Mouse (Mus musculus) thymus, postnatal 25 days (tissue): ENCODE results near the gene Tex36.

Experiments
- DNase-seq: peaks from one replicate; pipeline ENCODE4 v3.0.0; 2022

The Tex36 gene

GRCm38 (mm10) chr7:133602058-133602457 is at the start of gene Tex36:
TSS of gene Tex36 (minus strand) at chr7:133602158.
- no peak for DNase-seq

DNA sequence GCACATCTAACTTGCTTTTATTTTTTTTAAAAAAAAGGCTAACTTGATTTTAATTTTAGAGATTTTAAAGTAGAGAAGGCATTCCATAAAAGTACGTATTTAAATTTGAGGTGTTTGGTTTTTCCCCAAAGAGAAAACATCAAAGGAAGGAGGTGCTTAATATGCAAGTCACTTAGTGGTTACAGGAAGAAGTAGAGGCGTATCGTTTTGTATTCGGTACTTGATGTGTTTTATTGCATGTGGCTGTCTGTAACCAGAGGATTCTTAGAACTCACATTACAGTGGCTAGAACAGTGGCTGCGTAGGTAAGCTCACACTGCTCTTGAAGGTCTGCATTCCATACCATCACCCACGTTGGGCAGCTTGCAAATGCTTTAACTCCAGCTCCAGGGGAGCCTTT is 43.8 kb upstream of the Tex36 start:
- no peak for DNase-seq

DNA sequence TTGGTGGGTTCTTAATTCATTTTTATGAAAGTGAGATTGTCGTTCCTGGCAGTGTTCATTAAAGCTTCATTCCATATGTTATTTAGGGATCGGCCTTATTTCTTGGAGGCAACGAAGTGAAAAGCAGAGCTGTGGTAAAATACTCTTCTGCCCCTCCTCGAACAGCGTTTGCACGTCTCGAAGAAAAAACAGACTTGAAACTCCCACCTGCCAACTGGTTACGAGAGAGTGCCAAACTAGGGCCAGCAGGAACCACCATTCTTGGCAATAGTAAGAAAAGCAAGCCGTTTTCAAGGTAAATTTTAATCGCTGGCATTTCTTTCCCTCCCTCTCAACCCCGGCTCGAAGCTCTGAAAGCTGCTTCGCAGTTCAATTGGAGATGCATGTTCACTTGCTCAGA is 36.9 kb upstream of the Tex36 start:
- DNase-seq = no peak

DNA sequence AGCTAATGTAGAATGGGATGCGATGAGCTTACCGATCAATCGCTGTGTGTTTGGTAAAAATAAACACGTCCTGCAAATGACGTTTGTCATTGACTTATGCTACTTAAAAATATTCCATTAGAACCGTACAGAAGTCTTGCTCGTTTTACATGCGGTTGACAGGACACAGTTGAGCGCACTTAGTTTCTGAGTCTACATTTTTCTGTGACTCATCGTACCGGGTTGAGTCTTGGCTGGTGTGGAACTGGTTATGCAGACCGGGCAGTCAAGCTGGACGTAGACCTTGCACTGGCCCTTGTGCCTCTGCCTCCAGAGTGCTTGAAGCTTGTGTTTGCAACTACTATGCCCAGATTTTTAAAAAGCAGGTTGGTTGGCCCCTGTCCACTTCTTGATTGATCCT is 36.3 kb upstream of the Tex36 start:
- DNase-seq = no peak

- DNase-seq = peak; percentile 92
Observed at GRCm38 (mm10) chr7:133637361-133638305, 35.7 kb upstream of the Tex36 start, which contains the start of gene Edrf1. TSS of gene Edrf1 (plus strand) at chr7:133637543.

DNA sequence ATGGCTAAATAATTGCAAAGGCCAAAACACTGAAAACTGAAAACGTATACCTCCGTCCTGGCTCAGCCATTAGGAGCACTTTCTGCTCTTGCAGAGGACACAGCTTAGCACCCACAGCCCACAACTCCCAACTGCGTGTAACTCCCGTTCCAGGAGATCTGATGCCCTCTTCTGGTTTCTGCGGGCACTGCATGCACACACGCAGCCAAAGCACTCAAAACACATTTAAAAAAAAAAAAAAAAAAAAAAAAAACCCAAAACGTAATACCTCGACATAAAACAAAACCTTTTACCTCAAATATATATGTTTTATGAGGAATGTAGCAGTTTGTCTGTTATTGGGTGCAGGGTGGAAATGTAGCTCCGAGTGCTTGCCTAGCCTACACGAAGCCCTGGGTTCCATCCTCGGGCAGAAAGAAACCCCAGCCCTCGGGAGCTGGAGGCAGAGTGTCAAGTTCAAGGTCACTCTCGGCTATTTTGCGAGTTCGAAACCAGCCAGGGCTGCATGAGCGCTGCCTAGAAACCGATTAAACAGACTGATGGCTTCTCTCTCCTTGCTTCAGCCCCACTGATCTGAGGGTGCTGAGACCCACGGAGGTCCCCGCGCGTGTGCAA is 34.9 kb upstream of the Tex36 start:
- DNase-seq = peak; percentile 90

- no peak for DNase-seq
Observed at GRCm38 (mm10) chr7:133634932-133635650, 33.1 kb upstream of the Tex36 start.

DNA sequence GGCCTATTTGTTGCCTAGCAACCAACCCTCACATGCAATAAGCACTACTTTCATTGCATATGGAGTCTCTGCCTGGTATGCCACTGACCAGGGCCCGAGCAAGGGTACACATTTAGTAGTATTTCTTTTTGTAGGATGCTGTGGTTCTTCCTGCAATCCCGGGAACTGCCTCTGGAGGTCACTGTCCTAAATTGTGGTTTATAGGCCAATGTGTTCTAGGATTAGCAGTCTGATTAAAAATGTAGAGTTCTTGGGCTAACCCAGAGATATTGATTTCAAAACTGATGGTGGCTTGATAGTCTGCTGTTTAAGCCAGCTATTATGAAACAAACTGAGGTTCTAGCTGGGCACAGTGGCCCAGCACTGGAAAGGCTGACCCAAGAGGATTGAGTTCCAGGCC is 30.5 kb upstream of the Tex36 start:
- peak; percentile 56 for DNase-seq

DNA sequence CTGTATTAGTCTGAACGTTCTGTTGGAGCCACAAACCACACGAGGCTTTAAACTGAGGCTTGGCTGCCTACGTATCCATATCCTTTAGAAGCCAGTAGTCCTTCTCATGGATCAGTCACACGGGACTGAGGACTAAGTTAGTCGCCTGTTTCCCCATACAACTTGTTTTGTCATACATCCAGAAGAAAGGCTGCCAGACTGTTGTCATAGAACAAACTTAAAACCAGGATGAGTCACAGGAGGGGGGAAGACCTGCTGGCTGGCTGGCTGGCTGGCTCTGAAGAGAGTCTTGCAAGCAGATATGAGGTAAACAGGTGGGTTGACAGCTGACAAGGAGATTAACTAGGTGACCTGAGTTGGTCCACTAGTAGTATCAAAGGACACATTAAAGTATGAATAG is 28.9 kb upstream of the Tex36 start:
- DNase-seq = no peak

DNA sequence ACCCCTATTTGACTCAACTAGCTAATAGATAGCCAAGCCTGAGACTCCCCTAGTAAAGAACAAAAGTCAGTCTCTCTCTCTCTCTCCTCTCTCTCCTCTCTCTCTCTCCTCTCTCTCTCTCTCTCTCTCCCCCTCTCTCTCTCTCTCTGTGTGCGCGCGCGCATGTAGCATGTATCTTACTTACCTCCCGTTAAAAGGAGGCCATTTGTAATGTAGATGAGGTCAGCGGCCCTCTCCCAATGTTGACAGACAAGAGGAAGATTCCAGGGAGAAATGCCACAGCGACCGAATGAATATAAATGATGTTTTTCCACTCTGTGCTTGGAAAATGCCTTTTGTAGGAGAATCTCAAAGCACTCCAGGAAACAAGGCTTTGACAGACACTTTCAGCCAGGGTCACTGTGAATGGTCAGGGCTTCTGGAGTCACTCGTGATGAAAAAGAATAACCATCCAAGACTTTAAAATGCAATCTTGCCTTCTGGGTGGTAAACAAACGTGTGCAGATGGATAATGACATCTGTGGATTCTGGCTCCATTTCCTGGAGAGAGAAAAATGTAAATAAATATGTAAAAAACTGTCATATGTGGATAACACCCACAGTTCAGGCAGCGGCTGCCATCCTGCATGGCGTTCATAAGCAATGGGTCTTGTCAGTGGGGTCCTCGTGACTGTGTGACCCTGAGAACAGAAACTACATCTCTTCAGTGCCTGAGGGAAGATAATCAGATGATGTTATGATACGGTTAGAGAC is 25.4 kb upstream of the Tex36 start:
- no peak for DNase-seq

- DNase-seq = no peak
Observed at GRCm38 (mm10) chr7:133623226-133623625, 21.3 kb upstream of the Tex36 start.

DNA sequence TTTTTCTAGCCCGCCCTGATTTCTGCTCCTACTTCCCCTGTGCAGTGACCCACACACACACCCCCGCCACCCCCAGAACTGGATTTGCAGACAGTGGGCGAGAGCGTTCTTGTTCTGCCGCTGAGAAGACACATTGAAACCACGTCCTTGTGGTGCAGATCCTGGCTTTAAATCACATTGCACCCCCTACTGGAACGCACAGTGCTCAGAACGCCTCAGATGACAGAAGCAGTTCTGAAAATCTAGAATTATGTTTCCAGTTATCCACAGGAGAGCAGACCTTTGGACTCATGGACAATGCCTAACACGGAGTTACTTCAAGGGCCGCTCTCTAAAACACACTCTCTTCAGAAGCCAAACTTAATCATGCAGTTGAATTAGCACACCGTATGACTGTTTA is 18.8 kb upstream of the Tex36 start:
- DNase-seq = no peak

GRCm38 (mm10) chr7:133612981-133613380 is 11.0 kb upstream of the Tex36 start:
- DNase-seq = no peak

GRCm38 (mm10) chr7:133609585-133609984 is 7.6 kb upstream of the Tex36 start:
- no peak for DNase-seq

GRCm38 (mm10) chr7:133608631-133609340 is 6.8 kb upstream of the Tex36 start:
- DNase-seq = no peak

DNA sequence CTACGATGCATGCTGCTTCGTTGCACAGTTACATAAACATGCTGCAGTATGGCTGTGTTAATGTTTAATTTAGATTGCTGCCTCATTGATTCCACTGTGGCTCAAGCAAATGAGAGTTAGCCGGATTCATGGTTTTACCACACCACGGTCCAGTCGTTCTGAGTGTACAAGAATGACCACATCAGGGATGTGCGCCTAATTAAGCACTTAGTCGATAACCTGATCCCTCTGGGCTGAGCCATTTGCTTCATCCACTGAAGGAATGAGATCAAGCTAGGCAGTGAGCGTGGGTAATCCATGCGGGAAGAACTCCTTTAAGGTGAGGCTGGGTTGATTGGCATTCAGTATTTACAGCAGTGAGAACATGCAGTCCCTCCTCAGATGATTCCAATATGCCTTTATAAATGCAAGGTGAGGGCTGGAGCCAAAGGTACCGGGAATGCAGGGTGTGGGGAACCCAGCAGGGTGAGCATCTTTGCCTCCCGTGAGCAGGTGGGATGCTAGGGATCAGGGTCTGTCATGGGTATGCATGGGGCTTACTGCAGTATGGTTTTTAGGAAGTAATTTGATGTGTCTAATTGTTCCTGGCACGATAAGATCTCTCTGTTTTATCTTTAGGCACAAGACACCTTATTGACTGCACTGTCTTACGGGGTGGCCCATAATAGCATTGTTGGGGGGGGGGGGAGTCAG is 6.1 kb upstream of the Tex36 start:
- DNase-seq = no peak

DNA sequence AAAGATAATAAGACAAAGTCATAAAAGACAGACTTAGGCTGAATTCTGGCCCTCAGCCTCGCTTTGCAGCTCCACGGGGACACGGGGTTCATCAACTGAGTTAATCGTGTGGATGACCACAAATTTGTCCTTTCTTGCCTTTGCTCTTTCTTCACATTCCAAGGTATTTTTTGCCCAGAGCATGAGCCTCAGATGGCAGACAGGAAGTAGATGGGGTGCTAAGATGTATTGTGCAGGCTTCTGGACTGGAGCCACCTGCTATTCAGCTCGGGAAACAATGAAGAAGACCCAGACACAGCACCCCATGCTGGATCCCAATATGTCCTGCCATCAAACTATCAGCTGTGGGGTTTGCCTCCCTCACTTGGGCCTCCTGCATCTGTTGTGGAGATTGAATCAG is 5.4 kb upstream of the Tex36 start:
- DNase-seq = no peak

DNA sequence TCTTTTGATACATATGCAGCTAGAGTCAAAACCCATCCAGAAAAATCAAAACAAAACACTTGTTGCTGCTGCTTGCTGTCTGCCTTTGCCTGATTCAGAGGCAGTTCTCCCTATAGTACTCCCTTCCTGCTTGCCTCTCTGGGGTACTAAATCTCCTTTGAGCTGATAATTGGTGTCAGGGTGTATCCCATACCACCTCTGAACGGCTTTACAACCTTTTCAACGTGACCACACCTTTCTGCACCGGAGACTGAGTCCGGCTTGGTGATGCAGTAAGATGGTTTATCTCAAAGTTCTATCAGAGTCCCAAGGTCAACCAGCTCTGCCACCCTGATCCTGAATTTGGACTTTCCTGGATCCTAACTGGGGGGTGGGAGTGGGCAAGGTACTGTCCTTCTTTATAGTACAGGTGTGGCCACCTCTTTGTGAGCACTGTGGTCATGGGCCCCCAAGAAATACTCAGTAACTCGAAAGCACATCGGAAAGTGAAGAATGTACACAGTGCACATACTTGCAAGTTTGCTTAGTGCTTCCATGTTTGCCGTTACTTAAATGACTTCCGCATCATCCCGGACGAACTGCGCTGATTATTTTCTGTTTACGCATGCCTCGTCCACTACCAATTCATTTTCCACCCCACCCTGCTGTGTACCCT is 2.6 kb upstream of the Tex36 start:
- DNase-seq = no peak

- no peak for DNase-seq
Observed at GRCm38 (mm10) chr7:133603156-133603555, 1.2 kb upstream of the Tex36 start.

DNA sequence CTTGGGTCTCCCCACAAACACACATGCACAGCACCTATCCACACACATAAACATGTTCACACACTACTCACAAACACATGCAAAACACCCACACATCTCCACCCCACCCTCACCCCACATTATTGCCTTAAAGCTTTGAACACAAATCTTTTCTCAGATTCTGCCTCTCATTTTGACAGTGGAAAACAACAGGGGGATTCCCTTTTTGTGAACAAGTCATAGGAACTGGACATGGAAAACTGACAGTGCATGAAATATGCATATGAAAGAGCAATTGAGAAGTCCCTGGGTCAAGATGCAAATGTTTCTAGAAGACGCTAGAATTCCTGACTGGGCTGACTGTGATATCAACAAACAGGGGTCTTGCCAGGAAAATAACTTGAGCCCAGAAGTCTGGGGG is 1.4 kb downstream of the Tex36 start:
- DNase-seq = no peak

DNA sequence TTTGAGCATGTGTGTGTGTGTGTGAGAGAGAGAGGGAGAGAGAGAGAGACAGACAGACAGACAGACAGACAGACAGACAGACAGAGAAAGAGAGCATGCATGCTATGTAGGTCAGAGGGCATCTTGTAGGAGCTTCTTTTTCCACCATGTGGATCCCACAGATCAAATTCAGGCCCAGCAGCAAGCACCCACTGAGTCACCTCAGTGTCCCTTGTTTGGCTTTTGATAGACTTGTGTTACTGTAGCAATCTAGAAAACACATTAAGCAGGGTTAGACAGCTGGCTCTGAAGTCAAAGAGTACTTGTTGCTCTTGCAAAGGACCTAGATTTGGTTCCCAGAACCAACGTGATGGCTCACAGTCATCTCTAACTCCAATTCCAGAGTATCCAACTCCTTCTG is 10.2 kb downstream of the Tex36 start:
- DNase-seq = no peak
